Mouse (Mus musculus): Measurements from ENCODE around the gene Bag2.
"Not testable (repeated sequence)": the region's sequence is repeated elsewhere in the genome, so short reads cannot be mapped to it uniquely, and the experiment has no call there.

Bag2 gene

GRCm38 (mm10) chr1:33749709-33750108 is 7.9 kb downstream of the Bag2 start:
- DNase-seq (ENCODE audit: low spot score in 2 of 2) = not testable (repeated sequence)

GRCm38 (mm10) chr1:33749109-33749508 is 8.5 kb downstream of the Bag2 start:
- DNase-seq (ENCODE audit: low spot score in 2 of 2) = no peak

GRCm38 (mm10) chr1:33745901-33746300 is 11.7 kb downstream of the Bag2 start:
- DNase-seq (ENCODE audit: low spot score in 2 of 2) = no peak

DNA sequence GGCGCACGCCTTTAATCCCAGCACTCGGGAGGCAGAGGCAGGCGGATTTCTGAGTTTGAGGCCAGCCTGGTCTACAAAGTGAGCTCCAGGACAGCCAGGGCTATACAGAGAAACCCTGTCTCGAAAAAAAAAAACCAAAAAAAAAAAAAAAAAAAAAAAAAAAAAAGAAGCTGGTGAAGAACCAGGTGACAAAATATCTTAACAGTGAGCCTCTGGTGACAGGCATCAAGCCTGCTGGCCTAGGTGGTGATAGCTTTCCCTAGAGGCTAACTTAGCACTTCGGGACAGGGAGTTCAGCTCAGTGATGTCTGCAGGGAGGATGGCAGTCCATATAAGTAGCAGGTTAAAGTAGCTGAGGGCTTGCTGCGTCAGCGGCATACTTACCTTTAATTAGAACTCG is 12.8 kb downstream of the Bag2 start:
- not testable (repeated sequence) for DNase-seq (ENCODE audit: low spot score in 2 of 2)

DNA sequence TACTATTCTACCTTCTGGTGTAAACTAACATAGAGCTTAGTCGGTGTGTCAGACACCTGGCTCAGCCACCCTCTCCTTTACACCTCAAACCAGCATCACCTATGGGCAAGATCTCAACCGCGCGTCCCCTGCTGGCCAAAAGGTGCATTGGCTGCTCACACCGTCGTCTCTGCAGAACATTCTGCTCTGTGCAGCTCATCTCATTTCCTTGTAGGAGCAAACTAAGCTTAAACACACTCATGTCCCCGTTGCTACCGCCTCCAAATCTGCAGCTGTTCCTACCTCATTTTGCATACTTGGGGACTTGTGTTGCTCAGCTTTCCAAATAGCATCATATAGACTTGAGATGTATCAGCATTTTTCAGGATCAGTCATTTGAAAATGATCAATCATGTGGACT is 14.7 kb downstream of the Bag2 start:
- DNase-seq (ENCODE audit: low spot score in 2 of 2) = peak in 1 of 2 experiments; percentile 61

- peak; percentile 47 to 92 for DNase-seq (ENCODE audit: low spot score in 2 of 2)
These were observed 18.3 kb downstream of the Bag2 start for GRCm38 (mm10) chr1:33739302-33739701.

DNA sequence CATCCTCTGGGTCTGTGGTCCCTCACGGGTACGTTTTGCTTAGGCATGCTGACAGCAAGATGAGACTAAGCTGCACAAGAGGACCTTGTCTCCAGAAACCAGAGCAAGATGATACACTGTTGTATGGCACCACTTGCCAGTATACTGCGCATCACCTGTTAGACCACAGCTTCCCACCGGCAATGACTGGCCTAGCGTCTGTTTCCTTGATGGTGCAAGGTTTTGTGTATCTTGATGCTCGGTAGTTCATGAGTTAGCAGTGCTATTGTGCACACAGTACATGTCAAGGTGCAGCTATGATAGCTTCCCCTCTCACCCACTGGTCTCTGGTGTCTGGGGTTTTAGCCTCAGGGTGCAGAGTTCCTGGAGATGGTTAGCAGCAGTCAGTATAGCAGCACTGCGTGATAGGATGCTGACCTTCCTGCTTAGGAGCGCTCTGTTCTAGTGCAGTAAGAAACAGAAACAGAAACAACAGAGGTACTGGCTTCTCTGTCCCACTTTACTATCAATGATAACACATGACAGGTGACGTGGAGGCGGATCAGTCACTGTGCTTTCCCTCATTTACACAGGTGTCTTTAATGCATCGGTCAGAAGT is 18.8 kb downstream of the Bag2 start:
- no peak for DNase-seq (ENCODE audit: low spot score in 2 of 2)

DNA sequence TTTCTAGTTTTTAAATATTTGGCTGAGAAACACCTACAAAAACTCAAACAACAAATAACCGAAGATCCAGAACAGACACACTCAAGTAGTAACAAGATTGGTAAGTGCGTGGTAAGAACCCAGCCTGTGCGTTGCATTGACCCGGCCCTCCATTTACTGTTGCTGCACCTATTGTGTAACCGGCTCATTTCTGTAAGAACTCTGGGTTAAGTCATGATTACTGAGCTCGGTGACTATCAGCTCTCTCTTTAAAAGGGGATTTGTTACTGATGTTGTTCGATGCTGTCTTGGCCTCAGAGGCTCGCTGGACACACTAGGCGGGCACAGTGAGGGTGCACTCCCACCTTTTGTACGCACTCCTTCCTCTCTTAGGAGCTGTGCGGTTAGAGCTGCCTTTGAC is 19.3 kb downstream of the Bag2 start:
- DNase-seq (ENCODE audit: low spot score in 2 of 2) = no peak

DNA sequence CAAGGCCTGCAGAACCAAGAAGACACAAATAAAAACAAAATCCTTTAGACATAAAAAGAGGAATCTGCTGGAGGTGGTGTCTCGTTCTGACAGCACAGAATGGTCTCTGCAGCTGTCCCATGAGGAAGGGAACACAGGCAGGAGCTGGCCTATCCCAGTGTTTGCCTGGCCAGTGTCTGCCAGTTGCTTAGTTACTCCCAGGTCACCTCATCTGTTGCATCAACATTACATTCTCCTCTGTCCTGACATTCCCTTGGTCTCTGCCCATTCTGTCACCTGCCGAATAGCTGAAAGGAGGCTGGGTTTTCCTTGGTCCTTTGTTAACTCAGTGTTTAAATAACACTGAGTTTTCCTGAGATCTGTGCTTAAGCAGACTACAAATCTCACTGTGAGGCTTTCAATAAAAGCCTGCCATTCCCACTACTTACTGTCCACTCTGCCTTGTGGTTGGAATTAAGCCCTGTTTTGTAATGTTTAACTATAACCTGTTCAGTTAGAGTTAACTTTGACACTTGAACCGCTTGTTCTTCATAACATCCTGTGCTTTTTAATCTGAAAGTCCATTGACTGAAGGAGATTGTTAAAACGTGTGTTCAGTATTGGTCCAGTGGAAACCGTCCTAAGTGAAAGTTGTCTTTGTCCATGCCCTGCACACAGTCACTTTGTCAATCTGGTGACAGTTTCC is 23.5 kb downstream of the Bag2 start:
- no peak for DNase-seq (ENCODE audit: low spot score in 2 of 2)

DNA sequence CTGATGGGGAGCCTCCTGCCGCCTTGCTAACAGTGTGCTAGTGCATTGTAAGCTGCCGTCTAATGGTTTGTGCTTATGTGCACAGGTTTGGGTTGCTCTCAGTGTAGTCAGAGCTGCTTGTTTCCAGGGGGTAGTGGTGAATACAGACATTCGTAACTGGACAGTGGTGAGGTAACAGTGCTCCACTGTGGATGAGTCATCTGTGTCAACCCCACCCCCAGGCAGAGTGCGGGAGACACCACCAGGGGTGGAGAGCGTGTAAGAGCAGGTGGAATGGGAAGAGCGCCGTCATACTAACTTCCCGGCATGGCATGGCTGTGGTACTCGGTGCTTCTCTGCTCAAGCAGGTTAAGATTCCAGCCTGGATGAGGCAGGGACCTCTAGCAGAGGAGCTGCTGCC is 24.6 kb downstream of the Bag2 start:
- no peak for DNase-seq (ENCODE audit: low spot score in 2 of 2)

GRCm38 (mm10) chr1:33725086-33725485 is 32.5 kb downstream of the Bag2 start:
- DNase-seq (ENCODE audit: low spot score in 2 of 2) = no peak

DNA sequence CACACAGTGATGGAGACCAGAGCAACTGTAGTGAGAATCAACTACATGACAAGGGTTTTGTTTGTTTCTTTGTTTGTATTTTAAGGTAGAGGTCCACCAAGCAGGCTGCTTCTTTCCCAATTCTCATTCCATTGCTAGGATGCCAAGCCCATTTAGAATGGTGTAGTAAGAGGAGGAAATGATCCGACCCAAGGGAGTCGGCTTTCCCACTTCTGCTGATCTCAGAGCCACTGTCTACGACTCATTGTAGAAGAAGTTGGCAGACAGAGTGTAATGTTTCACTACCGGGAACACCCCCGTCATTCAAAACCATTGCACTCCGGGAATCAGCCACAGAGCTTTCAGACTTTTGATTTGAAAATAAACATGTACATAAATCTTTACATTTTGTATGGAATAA is 33.1 kb downstream of the Bag2 start:
- DNase-seq (ENCODE audit: low spot score in 2 of 2) = no peak

DNA sequence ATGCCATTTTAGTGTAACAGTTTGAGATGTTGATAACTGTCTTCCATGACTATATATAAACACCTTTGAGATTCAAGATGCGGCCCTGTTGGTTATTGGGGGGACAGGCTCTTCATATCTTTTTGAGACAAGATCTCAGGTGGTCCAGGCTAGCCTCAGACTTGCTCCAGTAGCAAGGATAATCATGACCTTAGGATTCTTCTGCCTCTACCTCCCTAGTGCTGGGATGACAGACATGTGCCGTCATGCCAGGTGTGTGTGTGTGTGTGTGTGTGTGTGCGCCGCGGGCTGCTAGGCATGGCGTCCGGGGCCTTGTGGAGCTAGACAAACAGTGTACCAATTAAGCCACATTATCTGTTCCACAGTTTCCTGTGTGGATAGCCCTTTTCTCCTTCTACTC is 36.6 kb downstream of the Bag2 start:
- DNase-seq (ENCODE audit: low spot score in 2 of 2) = no peak

DNA sequence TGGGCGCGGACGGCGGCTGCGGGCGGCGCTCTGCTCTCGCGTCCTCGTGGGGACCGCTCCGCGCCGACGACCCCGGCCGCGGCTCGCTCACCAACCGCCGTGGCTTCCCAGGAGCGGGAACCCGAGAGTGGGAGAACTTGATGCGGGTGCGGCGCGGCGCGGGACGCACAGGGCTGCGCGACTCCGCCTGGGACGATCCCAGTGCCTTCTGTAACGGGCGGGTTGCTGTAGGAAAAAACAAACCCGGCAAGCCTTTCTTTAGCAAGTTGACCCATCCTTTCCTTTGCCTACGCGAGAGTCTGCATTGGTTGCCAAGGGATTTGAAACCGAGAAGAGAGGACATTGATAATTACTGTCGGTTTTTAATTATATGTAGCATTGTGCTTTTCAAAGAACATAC is 37.4 kb downstream of the Bag2 start:
- DNase-seq (ENCODE audit: low spot score in 2 of 2) = no peak

GRCm38 (mm10) chr1:33719733-33720225 is 37.8 kb downstream of the Bag2 start, which contains the start of gene Rab23:
TSS of gene Rab23 (plus strand) at chr1:33719887.
- DNase-seq (ENCODE audit: low spot score in 2 of 2) = peak; percentile 73 to 86

GRCm38 (mm10) chr1:33717636-33718035 is 40.0 kb downstream of the Bag2 start:
- no peak for DNase-seq (ENCODE audit: low spot score in 2 of 2)

- DNase-seq (ENCODE audit: low spot score in 2 of 2) = no peak
These were observed 42.8 kb downstream of the Bag2 start for GRCm38 (mm10) chr1:33714796-33715195.

GRCm38 (mm10) chr1:33712026-33712425 is 45.6 kb downstream of the Bag2 start:
- no peak for DNase-seq (ENCODE audit: low spot score in 2 of 2)

DNA sequence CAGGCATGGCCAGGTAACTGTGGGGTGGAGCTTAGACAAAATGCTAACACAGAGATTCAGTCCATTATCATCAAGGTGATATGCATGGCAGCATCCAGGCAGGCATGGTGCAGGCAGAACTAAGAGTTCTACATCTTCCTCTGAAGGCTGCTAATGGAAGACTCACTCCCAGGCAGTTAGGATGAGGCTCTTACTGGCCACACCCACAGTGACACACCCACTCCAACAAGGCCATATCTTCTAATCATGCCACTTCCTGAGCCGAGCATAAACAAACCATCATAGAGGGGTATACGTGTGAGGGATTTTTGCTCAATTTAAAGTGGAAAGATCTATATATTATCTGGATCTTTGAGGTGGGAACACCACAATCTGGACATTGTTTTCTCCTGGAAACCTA is 48.0 kb downstream of the Bag2 start:
- DNase-seq (ENCODE audit: low spot score in 2 of 2) = no peak

GRCm38 (mm10) chr1:33701244-33701643 is 56.4 kb downstream of the Bag2 start:
- peak in 1 of 2 experiments; percentile 8 for DNase-seq (ENCODE audit: low spot score in 2 of 2)

DNA sequence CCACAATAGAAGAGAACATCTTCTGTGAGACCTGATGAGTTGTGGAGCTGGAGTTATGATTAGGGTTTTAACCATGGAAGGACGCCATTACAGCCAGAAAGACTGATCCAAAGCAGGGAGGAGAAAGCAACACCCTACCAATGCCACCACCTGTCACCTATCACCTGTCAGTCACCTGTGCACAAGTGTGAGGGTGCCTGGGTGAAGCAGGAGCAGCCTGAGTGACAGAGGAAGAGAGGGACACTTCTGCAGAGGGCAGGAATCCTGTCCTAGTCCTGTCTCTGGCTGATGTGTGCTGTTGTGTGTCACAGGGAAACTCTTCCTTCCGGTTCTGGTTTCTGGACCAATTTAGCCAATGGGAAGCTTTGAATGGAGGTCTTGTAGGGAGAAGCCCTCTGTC is 61.6 kb downstream of the Bag2 start:
- no peak for DNase-seq (ENCODE audit: low spot score in 2 of 2)

All from left cerebral cortex, adult 9 months (tissue).